Mouse (Mus musculus) cortical plate, adult 2 months (tissue): ENCODE data around the gene Lpp.

Source experiments
- CTCF ChIP-seq: fragments of 200-500 bp; IDR thresholded peaks from 2 replicates; pipeline ENCODE4 v1.5.1; 2011; ENCODE audit warnings: mild to moderate bottlenecking, control low read depth, low read length; ENCODE audit not compliant: insufficient read depth; ENCODE audit errors: extremely low read depth
- POLR2A ChIP-seq: fragments of 200-500 bp; IDR thresholded peaks from 2 replicates; pipeline ENCODE4 v1.6.1; 2011; ENCODE audit warnings: mild to moderate bottlenecking, low read length, control low read depth; ENCODE audit not compliant: insufficient read depth; ENCODE audit errors: extremely low read depth

DNA sequence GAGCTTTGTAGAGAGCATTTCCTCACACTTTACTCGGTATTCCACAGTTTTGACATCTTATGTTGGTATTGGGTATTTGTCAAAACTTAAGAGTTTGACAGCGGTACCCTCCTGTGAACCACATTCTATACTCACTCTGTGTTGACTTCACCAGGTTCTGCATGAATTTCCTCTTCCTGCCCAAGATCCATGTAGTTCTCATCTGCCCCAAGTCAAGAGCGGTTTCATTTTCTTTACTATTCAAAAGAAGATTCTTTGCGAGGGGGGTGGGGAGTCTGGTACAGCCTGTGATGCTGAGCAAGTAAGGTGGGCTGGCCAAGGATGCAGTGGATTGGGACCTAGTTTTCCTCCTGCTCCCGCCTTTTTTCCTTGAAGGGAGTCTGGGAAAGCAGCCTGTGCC, 18.9 kb downstream of the Lpp start:
- TF ChIP-seq CTCF (no peak), POLR2A (no peak)
